Mouse (Mus musculus): ENCODE measurements at regions not wholly inside any gene's neighbourhood (a gene's known extent, or its start where the extent isn't known, plus 50 kb on each side); places are given as distances from the start of the nearest gene placed in this dataset.

DNA sequence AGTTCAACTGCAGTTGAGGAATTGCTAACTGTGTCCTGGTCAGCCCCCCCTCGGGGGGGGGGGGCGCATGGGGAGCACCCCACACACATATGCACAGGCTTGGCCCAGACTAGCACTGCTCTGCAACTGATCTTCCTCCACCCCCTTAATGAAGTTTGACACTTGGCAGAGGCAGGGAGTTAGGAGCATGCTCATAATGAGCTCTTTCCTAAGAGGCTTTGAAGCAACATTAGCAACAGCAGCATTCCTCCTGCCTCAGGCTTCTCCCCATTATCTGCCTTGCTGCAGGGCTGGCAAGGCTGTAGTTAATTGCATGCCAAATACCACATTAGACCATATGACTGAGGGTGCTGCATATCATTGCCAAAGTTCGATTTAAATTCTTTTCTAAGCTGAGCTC, 235.4 kb upstream of the F930015N05Rik start:
- no peak overlapping the region for H3K27ac ChIP-seq
- H3K4me3 ChIP-seq: no peak overlapping the region
- H3K9me3 ChIP-seq: no peaks in the 10 kb centered on the region
- no peak overlapping the region for H3K9ac ChIP-seq
- H3K36me3 ChIP-seq: no peaks in the 10 kb centered on the region
- H3K4me2 ChIP-seq (replicated peaks): no peak overlapping the region
- no peaks in the 10 kb centered on the region for H3K4me1 ChIP-seq
- no peaks in the 10 kb centered on the region for H3K27me3 ChIP-seq (replicated peaks)
- WGBS: 63% methylated on average over 3 of the region's 3 CpGs
- ATAC-seq (ENCODE audit: low FRiP score, low read depth): no peak

DNA sequence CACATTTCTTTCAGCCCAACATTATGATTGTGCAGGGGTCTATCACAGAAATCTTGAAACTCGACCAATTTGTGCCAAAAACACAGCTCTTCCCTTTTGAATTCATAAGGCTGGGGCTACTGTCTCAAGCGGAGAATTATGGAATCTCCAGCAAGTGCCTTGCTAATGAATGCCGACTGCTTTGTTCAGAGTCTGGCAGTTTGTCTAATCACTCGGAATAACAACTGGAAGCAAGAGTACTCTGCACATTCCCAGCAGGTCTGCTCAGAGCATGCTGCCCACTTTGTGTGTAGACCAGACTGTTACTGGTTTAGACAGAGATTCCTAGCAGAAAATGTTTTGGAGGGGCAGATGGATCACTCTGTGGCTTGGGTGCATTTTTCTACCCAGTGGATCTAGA, 237.1 kb upstream of the F930015N05Rik start:
- Histone ChIP-seq H3K4me2 (replicated peaks) (no peak overlapping the region), H3K4me1 (no peaks in the 10 kb centered on the region), H3K27ac (no peak overlapping the region), H3K27me3 (replicated peaks) (no peaks in the 10 kb centered on the region), H3K9ac (no peak overlapping the region), H3K36me3 (no peaks in the 10 kb centered on the region), H3K4me3 (no peak overlapping the region), H3K9me3 (no peaks in the 10 kb centered on the region)
- 64% methylated on average over 4 of the region's 4 CpGs for WGBS
- no peak for ATAC-seq (ENCODE audit: low FRiP score, low read depth)

DNA sequence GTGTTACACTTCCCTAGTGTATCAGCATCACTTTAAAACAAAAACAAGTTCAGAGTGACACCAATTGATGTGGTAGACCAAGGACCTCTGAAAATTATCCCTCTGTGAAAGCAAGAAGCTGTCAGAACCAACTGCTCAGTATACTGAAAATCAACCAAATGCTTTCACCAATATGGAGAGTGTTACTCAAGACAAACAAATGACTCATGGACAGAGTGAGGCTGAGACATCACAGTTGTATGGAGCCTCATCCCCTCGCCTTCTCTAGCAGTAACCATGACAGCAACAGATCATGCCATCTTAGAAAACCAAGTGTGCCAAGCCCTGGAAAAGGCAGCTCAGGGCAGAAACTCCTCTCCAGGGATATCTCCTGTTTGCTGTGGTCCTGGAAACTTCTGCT, 267.3 kb upstream of the F930015N05Rik start:
- no peaks in the 10 kb centered on the region for H3K4me1 ChIP-seq
- H3K9me3 ChIP-seq: no peaks in the 10 kb centered on the region
- H3K27me3 ChIP-seq (replicated peaks): no peaks in the 10 kb centered on the region
- no peak overlapping the region for H3K9ac ChIP-seq
- no peak overlapping the region for H3K4me2 ChIP-seq (replicated peaks)
- H3K4me3 ChIP-seq: no peak overlapping the region
- no peak for ATAC-seq (ENCODE audit: low FRiP score, low read depth)
- no peak overlapping the region for H3K27ac ChIP-seq
- no peaks in the 10 kb centered on the region for H3K36me3 ChIP-seq
- WGBS: 78% methylated on average over 1 of the region's 1 CpGs

DNA sequence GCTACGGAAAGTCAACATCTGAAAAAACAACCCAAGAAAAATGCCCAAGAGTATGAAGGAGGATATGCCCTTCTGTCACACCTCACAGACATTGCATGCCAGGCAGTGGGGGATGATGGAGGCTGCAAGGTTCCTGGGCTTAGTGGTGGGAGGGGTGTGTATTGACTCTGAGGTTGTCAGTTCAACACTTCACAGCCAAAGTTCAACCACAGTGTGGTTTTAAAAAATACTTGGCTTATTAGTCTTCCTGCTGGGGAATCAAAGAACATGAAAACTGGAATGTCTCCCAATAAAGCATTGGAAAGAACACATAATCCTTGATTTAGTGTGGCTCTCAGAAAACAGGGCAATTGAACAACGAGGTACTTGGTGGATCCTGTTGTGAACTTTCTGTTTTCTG, 267.0 kb upstream of the Elac2 start:
- Histone ChIP-seq H3K4me3 (no peak overlapping the region), H3K36me3 (no peaks in the 10 kb centered on the region), H3K4me1 (no peaks in the 10 kb centered on the region), H3K27ac (no peak overlapping the region), H3K9ac (no peak overlapping the region), H3K9me3 (no peaks in the 10 kb centered on the region), H3K27me3 (replicated peaks) (no peaks in the 10 kb centered on the region), H3K4me2 (replicated peaks) (no peak overlapping the region)
- 85% methylated on average over 2 of the region's 2 CpGs for whole genome bisulfite sequencing
- ATAC-seq (ENCODE audit: low FRiP score, low read depth): no peak

DNA sequence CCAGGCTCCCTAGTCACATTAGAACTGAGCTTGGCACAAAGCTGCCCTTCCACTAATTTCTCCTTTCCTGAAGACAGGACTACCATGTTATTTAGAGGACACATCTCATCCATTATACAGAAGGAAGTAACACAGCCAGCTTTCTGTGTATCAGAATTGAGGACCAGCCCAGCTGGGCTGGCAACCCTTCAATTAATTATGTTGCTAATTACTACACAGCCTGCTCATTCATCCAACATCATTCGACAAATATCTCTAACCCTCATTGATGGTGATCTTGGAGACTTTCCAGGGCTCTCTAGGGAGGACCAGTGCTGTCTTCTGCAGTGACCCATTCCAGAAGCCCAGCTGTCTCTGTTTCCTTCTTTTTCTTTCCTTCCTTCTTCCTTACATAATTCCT, 263.7 kb upstream of the Elac2 start:
- H3K27me3 ChIP-seq (replicated peaks): 0 out of 2 replicates have a peak, but pooled peaks cover under 1% of the 10 kb centered on the region
- no peak for ATAC-seq (ENCODE audit: low FRiP score, low read depth)
- no peak overlapping the region for H3K27ac ChIP-seq
- H3K4me1 ChIP-seq: no peaks in the 10 kb centered on the region
- H3K4me2 ChIP-seq (replicated peaks): no peak overlapping the region
- H3K36me3 ChIP-seq: no peaks in the 10 kb centered on the region
- no peak overlapping the region for H3K9ac ChIP-seq
- no peaks in the 10 kb centered on the region for H3K9me3 ChIP-seq
- 76% methylated on average over 1 of the region's 1 CpGs for WGBS
- no peak overlapping the region for H3K4me3 ChIP-seq

DNA sequence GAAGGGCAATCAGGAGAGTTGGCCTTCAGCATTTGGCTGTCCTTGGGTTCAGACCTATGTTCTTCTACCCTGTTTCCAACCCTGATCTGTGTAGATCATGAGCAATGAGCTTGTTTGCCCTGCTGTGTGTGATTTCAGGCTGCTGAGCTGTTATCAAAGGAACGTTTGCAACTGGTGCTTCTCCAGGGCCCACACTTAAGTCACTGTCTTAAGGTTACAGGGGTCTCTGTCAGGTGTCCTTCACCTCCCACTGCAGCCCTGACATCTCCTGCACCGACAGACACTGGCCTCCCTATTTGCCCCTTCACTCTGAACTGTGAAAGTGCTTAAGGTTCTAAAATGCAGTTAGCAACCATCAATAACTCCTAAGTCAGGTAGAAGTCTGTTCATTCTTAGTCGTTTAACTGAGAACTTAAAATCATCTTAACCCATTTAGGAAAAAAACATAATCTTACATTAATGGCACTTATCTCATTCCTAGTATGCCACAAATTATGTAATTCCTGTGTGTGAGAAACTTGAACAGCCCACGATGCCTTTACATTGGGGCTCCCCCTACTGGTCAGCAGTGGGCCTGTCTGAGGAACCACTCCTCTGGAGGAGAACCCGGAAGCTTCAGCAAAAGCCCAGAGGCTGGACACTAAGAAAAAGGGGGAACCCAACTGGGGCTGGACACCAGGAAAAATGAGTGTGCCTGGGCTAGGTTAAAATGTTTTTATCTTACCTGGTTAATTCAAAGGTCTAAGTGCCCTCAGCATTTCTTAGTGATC, 260.3 kb upstream of the Elac2 start:
- Histone ChIP-seq H3K27me3 (replicated peaks) (0 out of 2 replicates have a peak, but pooled peaks cover 4% of the 10 kb centered on the region), H3K27ac (no peak overlapping the region), H3K4me3 (no peak overlapping the region), H3K4me1 (0 out of 2 replicates have a peak, but pooled peaks cover 4% of the 10 kb centered on the region), H3K4me2 (replicated peaks) (no peak overlapping the region), H3K9me3 (no peaks in the 10 kb centered on the region), H3K9ac (no peak overlapping the region), H3K36me3 (no peaks in the 10 kb centered on the region)
- 31% methylated on average over 5 of the region's 5 CpGs for WGBS
- no peak for ATAC-seq (ENCODE audit: low FRiP score, low read depth)

DNA sequence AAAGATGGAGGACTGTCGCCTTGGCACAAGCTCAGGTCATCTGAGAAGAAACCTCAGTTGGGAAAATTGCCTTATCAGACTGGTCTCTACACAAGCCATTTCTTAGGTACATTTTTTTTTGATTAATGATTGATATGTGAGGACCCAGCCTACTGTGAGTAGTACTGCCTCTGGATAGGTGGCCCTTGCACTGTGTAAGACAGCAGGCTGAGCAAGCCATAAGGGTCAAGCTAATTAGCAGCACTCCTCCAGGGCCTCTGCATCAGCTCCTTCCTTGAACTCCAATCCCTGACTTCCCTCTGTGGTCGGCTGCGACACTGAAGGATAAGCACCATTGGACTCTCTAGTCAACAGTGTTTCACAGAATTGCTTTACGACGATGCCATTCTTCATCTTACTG, 252.6 kb upstream of the Elac2 start:
- Histone ChIP-seq H3K36me3 (no peaks in the 10 kb centered on the region), H3K4me2 (replicated peaks) (no peak overlapping the region), H3K4me1 (0 out of 2 replicates have a peak, but pooled peaks cover 4% of the 10 kb centered on the region), H3K27ac (no peak overlapping the region), H3K9ac (no peak overlapping the region), H3K4me3 (no peak overlapping the region), H3K27me3 (replicated peaks) (no peaks in the 10 kb centered on the region), H3K9me3 (no peaks in the 10 kb centered on the region)
- no peak for ATAC-seq (ENCODE audit: low FRiP score, low read depth)
- 74% methylated on average over 5 of the region's 5 CpGs for WGBS

DNA sequence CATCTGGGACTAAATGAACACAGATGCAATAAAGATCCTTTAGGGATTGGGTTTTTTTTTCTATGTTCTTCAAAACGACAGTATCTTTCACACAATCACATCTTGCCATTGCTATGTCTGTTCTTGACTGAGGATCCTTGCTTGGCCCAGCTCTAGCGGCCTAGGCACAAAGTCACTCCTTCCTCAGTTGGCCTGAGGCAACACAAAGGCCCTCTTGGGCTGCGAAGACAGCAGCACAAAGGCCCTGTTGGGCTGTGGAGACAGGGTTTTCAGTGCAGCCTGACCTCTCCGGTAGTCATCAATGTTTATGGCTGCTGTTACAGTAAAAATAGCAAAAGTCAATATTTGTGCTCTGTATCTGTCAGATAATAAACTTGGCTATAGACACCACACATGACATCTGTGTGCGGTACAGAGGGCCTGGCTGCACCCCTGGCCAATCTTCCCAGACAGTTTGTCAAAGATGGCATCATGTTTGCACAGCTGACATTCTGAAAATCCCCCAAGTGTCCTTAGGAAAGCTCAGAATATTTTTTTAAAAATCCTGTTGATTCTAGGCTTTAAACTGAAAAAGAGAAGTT, 250.9 kb upstream of the Elac2 start:
- Histone ChIP-seq H3K4me2 (replicated peaks) (no peak overlapping the region), H3K4me1 (0 out of 2 replicates have a peak, but pooled peaks cover under 1% of the 10 kb centered on the region), H3K27ac (no peak overlapping the region), H3K27me3 (replicated peaks) (no peaks in the 10 kb centered on the region), H3K4me3 (no peak overlapping the region), H3K9ac (no peak overlapping the region), H3K9me3 (no peaks in the 10 kb centered on the region), H3K36me3 (no peaks in the 10 kb centered on the region)
- WGBS: 57% methylated on average over 5 of the region's 5 CpGs
- ATAC-seq (ENCODE audit: low FRiP score, low read depth): no peak

DNA sequence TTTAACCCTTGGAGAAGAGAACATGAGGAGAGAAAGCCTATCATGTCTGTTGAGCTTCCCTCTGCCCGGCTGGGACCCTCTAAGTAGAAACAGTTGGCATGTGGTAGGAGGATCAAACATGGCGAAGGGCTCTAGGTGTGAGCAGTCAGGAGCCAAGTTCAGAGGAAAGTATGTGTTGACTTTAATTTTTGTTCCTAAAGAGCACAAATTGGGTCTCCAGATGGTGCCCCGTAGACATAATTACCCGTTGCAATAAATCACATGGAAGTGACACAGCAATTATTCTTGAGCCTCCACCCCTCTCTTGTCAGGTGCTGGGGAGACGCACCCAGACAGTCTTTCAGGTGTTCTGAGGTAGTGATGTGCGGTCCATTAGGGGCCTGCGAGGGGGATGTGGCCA, 239.9 kb upstream of the Elac2 start:
- no peaks in the 10 kb centered on the region for H3K9me3 ChIP-seq
- no peak for ATAC-seq (ENCODE audit: low FRiP score, low read depth)

DNA sequence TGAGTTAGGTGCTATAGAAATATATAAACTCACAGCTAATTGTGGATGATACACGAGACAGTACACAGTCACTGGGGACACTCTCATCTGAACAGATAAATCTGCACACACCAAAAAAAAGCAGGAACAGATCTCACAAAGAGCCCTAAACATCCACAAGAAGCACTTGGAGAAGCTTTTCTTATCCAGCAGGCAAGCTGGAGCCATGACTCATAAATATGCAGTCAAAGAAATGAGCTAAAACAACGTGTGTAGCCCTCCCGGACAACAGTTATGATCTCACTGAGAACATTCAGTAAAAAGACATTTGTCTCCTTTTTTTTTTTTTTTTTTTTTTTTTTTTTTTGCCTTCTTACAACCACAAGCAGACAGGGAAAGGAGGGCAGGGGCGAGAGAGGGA, 235.1 kb upstream of the Elac2 start:
- Histone ChIP-seq H3K9ac (no peak overlapping the region), H3K4me2 (replicated peaks) (no peak overlapping the region), H3K27ac (no peak overlapping the region), H3K27me3 (replicated peaks) (no peaks in the 10 kb centered on the region), H3K4me1 (no peaks in the 10 kb centered on the region), H3K9me3 (no peaks in the 10 kb centered on the region), H3K36me3 (no peaks in the 10 kb centered on the region), H3K4me3 (no peak overlapping the region)
- no peak for ATAC-seq (ENCODE audit: low FRiP score, low read depth)
- WGBS: 67% methylated on average over 4 of the region's 4 CpGs

More for the DNA sequence above, 239.9 kb upstream of the Elac2 start:
- H3K4me3 ChIP-seq: no peak overlapping the region
- H3K4me1 ChIP-seq: no peaks in the 10 kb centered on the region
- H3K36me3 ChIP-seq: no peaks in the 10 kb centered on the region
- WGBS: 57% methylated on average over 7 of the region's 7 CpGs
- no peaks in the 10 kb centered on the region for H3K27me3 ChIP-seq (replicated peaks)
- no peak overlapping the region for H3K27ac ChIP-seq
- no peak overlapping the region for H3K4me2 ChIP-seq (replicated peaks)
- H3K9ac ChIP-seq: no peak overlapping the region

DNA sequence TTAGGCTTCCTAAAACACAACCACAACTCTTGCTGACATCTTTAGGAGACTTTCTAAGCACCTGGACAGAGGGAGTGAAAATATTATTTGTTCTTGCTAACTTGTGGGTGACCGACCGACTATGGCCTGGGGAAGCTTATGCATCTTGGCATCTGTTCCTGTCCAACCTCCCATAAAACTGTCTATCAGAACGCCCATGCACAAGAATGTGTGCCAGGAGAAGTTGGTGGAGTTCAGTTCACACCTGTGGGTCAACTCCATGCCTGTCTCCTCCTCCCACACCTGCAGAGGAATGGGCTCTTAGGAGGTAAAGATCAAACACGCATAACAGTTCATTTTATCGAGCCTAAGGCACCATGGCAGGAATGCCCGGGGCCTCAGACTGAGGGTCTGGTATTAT, 232.7 kb upstream of the Elac2 start:
- 79% methylated on average over 6 of the region's 6 CpGs for WGBS
- no peak overlapping the region for H3K4me3 ChIP-seq
- H3K27me3 ChIP-seq (replicated peaks): no peaks in the 10 kb centered on the region
- H3K4me1 ChIP-seq: no peaks in the 10 kb centered on the region
- H3K9me3 ChIP-seq: no peaks in the 10 kb centered on the region
- no peak overlapping the region for H3K27ac ChIP-seq
- ATAC-seq (ENCODE audit: low FRiP score, low read depth): no peak
- no peak overlapping the region for H3K4me2 ChIP-seq (replicated peaks)
- no peaks in the 10 kb centered on the region for H3K36me3 ChIP-seq
- H3K9ac ChIP-seq: no peak overlapping the region

DNA sequence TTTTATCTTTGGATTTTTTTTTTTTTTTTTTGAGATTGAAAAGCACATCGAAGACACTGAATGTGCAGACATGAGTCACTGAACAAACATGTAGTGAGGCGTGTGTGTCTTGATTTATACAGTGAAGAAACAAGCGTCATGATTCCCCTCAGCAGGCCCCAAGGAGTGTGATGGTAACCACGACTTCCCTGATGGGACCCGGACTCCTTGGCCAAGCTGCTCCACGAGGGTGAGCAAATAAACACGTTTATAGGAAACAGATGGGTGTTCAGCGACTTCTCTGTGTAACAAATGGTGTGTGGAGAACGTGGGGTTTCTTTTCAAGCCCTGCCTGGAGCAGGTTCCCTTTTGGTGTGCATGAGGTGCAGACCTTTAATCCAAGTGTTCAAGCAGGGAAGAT, 228.9 kb upstream of the Elac2 start:
- no peaks in the 10 kb centered on the region; the same call in 1 of the 2 replicates for H3K4me1 ChIP-seq
- no peak overlapping the region for H3K4me2 ChIP-seq (replicated peaks)
- H3K4me3 ChIP-seq: no peak overlapping the region
- H3K27ac ChIP-seq: no peak overlapping the region
- H3K9ac ChIP-seq: no peak overlapping the region
- H3K27me3 ChIP-seq (replicated peaks): no peaks in the 10 kb centered on the region
- H3K9me3 ChIP-seq: no peaks in the 10 kb centered on the region
- ATAC-seq (ENCODE audit: low FRiP score, low read depth): no peak
- H3K36me3 ChIP-seq: no peaks in the 10 kb centered on the region
- 62% methylated on average over 9 of the region's 9 CpGs for WGBS

DNA sequence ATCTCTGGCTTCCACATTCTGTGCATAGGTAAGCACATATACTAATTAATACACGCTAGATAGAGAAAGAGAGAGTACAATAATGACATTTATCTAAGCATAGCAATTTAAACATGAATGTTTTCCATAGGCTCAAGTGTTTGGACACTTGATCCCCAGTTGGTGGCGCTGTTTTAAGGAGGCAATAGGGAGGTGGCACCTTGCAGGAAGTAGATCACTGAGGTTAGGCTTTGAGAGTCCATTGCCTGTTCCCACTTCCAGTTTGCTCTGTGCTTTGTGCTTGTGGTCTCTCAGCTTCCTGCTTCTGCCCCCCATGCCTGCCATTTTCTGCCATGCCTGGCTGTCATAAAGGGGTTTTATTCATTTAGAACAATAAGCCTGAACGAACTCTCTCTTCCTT, 226.5 kb upstream of the Elac2 start:
- 59% methylated on average over 3 of the region's 3 CpGs for WGBS
- H3K36me3 ChIP-seq: no peaks in the 10 kb centered on the region
- no peak overlapping the region for H3K9ac ChIP-seq

More for the DNA sequence above, 226.5 kb upstream of the Elac2 start:
- H3K27me3 ChIP-seq (replicated peaks): no peaks in the 10 kb centered on the region
- H3K27ac ChIP-seq: no peak overlapping the region
- no peak overlapping the region for H3K4me3 ChIP-seq
- ATAC-seq (ENCODE audit: low FRiP score, low read depth): no peak
- H3K9me3 ChIP-seq: no peaks in the 10 kb centered on the region
- H3K4me2 ChIP-seq (replicated peaks): no peak overlapping the region
- no peaks in the 10 kb centered on the region; the same call in 1 of the 2 replicates for H3K4me1 ChIP-seq
